Mouse (Mus musculus) liver, adult 2 months (tissue): Measurements from ENCODE around the gene Med16.

Source experiments
- CTCF ChIP-seq: fragments of 200-500 bp; IDR thresholded peaks from 2 replicates; pipeline ENCODE4 v1.5.1; 2011; ENCODE audit warnings: low read depth, low read length, control low read depth
- POLR2A ChIP-seq: fragments of 200-500 bp; IDR thresholded peaks from 2 replicates; pipeline ENCODE4 v1.6.1; 2011; ENCODE audit warnings: low read length, control low read depth; ENCODE audit not compliant: insufficient read depth; ENCODE audit errors: extremely low read depth

DNA sequence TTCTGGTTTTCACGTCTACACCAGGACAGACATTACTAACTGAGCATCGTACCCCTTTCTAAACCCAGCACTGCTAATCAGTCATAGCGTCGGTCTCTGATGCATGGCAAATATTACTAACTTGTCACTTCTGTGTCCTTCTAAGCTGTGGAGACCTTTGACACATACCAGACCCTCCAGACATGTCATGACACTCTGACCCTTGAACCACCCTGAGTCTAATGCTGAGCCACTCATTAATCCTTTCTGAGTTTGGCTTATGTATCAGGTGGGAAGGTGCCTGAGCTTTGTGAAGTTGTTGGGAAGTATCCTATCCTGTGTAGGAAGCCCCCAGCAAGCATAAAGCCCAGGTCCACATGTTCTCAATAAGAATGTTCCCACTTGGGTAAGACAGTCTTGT, 41.1 kb upstream of the Med16 start:
- TF ChIP-seq CTCF (no peak), POLR2A (no peak)
